Mouse (Mus musculus) hematopoietic multipotent progenitor cell, adult 10-12 weeks (in vitro differentiated cells): ENCODE results near the gene Ccdc69. TPM values are rescaled to one million over a fixed set of nuclear protein-coding genes. Genes with fewer than 3 reads are reported as not detected.

Source experiments
- polyA plus RNA-seq: library from polyadenylated mRNA; stranded (reverse); fragments of >175 nt; gene quantifications from 2 replicates; pipeline ENCODE4 v1.2.3, GENCODE M21; 2012; ENCODE audit warnings: low replicate concordance

Gene Ccdc69
- 16.3 and 21.5 TPM in 2 replicates for polyA plus RNA-seq

GRCm38 (mm10) chr11:55077331-55078231, at the start of gene Ccdc69:
Gene Ccdc69, minus strand, starts transcription at chr11:55078131.

GRCm38 (mm10) chr11:55097463-55098188, 19.7 kb upstream of the Ccdc69 start, which contains the start of gene Gm2a:
Gene Gm2a, plus strand, starts transcription at chr11:55098115.

DNA sequence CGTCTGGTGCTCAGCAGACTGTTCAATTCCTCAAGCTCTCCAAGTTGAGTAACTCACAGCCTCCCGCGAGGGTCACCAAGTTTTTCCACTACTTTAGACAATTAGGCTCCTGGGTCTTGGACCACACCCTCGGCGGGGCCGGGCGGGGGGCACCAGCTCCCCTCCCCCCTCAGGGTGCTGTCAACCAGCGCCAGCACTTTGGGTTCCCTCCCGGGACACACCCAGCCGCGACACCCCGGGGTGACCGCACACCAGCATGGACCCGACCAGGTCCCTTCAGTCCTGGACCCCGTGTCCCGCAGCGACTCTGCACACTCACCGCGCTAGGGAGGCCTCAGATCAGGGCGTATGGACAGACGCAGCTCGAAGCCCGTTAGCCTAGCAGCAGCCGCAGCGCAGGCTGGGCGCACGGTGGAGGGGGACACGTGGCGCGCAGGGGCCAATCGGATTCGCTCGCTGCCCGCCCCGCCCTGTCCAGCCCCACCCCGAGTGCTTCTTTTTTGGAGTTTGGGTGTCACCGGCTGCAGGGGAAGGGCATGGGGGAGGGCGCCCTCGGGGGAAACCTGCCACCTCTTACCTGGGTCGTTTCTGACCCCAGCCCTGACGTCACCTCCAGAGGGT, 44.8 kb downstream of the Ccdc69 start, which contains the start of gene Anxa6:
Gene Anxa6 (minus strand): TSS at position 406 of the 621 bp plus-strand sequence.

Other genes starting within 250 kb of the Ccdc69 start
- gene Lyrm7, start 217.2 kb downstream of the Ccdc69 start, polyA plus RNA-seq: 0.09 and 1.3 TPM in 2 replicates
- 574 and 607 TPM in 2 replicates for gene Hint1, start 211.7 kb downstream of the Ccdc69 start, polyA plus RNA-seq
- gene Gpx3, start 175.7 kb downstream of the Ccdc69 start, polyA plus RNA-seq: 8.4 and 9.6 TPM in 2 replicates
- gene Tnip1, start 115.2 kb downstream of the Ccdc69 start, polyA plus RNA-seq: 113 and 142 TPM in 2 replicates
- gene Anxa6, start 44.7 kb downstream of the Ccdc69 start, polyA plus RNA-seq: 55.4 and 140 TPM in 2 replicates
- gene Gm2a, start 20.0 kb upstream of the Ccdc69 start, polyA plus RNA-seq: 32.1 and 110 TPM in 2 replicates
- 0.08 and 0.22 TPM in 2 replicates for gene Slc36a3, start 73.6 kb upstream of the Ccdc69 start, polyA plus RNA-seq
- not detected in 2 replicates for gene Slc36a2, start 106.9 kb upstream of the Ccdc69 start, polyA plus RNA-seq
- 13.5 and 33.0 TPM in 2 replicates for gene Slc36a1, start 126.2 kb upstream of the Ccdc69 start, polyA plus RNA-seq